Mouse (Mus musculus) 3134 (cell line): Measurements from ENCODE around the gene Nuak1.

Source experiments
- DNase-seq: peaks from one replicate; pipeline ENCODE4 v3.0.0-alpha.2; 2011; ENCODE audit warnings: low spot score; ENCODE audit not compliant: insufficient read length; ENCODE audit errors: extremely low read depth

Nuak1 gene

DNA sequence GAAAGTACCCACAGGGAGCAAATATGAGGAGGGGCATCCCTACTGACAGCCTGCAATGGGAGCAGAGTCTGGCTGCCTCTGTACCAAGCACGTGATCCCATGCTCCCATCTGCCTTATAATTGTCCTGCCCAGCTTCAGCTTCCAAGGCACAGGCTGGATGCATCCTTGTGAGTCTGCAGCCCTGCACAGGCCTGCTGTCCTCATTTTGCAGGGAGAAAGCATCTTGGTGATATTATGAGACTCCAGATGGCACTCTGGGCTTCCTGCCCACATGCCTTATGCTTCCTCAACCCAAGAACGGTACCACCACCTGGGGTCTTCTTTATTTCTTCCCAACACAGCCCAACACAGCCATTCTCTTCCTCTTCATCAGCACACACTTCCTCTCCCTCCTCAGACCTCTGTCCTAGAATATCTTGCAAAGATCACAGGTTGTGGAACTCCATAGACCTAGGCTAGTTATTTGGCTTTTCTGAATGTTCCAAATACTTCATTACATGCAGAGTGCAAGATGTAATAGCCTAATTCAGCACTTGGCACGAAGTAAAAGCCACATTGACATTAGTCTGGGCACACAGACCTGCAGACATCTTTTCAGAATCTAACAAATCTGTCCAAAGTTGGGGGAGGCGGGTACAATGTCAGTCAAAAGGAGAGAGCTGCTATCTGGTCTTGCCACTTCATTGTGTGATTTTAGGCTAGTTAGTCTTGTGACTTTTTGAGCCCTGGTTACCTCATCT is 82.2 kb downstream of the Nuak1 start:
- no peak for DNase-seq

GRCm38 (mm10) chr10:84357593-84357992 is 82.8 kb downstream of the Nuak1 start:
- no peak for DNase-seq

- DNase-seq = no peak
Measured at GRCm38 (mm10) chr10:84354323-84354722, 86.1 kb downstream of the Nuak1 start.

- no peak for DNase-seq
Measured at GRCm38 (mm10) chr10:84345730-84346129, 94.7 kb downstream of the Nuak1 start.

DNA sequence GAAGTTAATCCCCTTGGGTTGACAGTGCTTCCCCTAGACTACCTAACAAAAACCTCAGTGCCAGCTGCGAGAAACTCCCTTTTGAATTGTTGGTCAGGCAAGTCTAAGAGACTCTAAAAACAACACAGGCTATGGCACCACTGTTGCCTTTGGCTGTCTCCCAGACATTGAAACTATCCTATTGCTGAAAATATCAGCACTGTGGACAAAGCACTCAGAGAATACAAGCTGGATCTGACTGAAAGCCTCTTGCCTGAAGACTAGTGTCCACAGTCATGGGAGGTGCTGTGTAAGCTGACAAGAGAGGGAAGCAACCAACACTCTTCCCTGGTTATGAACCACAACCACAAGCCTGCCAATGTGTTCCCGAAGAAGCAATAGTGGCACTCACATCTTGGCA is 96.9 kb downstream of the Nuak1 start:
- no peak for DNase-seq

DNA sequence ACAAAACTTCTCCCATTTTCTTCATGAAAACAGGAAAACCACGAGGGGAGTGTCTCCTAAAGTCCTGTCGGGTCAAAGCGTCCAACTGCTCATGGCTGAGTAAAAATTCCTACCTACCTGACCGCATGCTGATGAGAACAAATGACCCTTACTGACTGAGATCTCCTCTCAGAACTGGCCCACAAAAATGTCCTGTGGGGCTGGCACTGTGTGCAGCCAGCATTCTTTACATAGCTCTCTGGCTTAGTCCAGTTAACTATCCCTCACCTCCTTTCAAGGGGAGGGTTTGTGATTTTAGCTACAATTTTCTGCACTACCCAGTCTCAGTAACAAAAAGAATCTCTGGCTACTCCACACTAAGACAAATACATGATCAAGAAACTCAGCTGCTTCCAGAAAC is 100.9 kb downstream of the Nuak1 start:
- peak; percentile 75 for DNase-seq

- DNase-seq = no peak
Measured at GRCm38 (mm10) chr10:84338752-84339151, 101.6 kb downstream of the Nuak1 start.

DNA sequence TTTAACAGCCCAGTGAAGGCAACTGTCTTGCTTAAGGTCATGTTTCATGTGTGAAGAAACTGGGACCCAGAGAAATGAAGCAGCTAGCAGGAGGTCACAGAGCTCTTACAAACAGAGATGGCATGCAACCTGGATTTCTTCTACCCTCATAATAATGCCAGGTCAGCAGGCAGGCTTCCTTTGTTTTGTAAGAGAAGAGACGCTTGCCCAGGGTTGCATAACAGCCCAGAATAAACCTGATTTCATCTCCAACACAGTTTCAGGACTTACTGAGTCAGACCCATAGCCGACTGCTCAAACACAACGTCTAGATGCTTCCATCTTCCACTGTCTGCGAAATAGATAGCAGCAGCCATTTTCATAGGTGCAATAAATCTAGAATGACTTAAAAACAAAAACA is 105.0 kb downstream of the Nuak1 start:
- no peak for DNase-seq

DNA sequence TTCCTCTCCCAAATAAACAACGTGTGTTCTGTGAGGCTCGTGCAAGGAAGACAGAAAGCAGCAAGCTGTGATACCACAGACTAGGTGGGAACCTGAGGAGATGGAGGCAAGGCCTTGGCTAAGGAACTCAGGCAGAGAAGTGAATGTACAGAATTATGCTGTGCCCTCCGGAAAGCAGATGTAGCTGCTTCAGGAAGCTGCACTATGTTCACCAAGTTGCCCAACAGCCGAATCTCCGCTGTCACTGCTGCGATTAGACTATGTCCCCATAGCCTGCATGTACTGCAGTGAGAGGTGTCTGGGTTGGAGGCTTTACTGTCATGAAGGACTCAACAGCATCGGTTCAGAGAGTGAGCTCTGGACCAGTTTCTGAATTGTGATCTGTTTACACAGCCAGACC is 110.6 kb downstream of the Nuak1 start:
- no peak for DNase-seq

GRCm38 (mm10) chr10:84329336-84329735 is 111.1 kb downstream of the Nuak1 start:
- no peak for DNase-seq

DNA sequence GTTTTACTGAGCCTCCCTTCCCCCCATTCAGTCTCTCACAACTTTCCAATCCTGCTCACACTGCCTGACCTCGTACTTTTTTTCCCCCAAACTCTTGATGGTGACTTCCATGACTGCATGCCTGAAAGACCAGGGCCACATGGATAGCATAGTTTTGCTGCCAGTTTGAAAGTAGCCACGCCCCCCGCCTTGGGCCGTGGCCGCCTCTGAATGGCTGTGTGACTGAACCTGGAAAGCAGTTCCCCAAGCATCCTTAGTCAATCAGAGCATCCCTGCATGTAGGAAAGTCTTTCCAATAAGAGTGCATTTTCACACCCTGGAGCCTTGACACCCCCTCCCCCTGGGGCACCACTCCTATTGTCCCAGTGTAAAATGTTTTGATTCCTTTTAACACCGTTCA is 116.4 kb downstream of the Nuak1 start:
- DNase-seq = no peak
